Mouse (Mus musculus) hindbrain, embryonic 12.5 days (tissue): Measurements from ENCODE around the gene Gale. TPM values are rescaled to one million over a fixed set of nuclear protein-coding genes. Genes with fewer than 3 reads are reported as not detected.

Experiments
- ATAC-seq: fragments of 200-750 bp; cut with Nextera tagmentation; 2 replicates; pipeline ENCODE4 v1.8.0; 2017; ENCODE audit warnings: moderate TSS enrichment; ENCODE audit not compliant: low FRiP score
- H3K27ac ChIP-seq: fragments of 300-500 bp; sonication (generic); 2 replicates; pipeline ENCODE4 v1.5.1; 2016; ENCODE audit warnings: mild to moderate bottlenecking
- H3K27me3 ChIP-seq: fragments of 300-500 bp; sonication (generic); 2 replicates; pipeline ENCODE4 v1.6.1; 2016; ENCODE audit warnings: mild to moderate bottlenecking
- H3K36me3 ChIP-seq: fragments of 300-500 bp; sonication (generic); 2 replicates; pipeline ENCODE4 v1.6.1; 2016; ENCODE audit warnings: mild to moderate bottlenecking
- H3K4me1 ChIP-seq: fragments of 300-500 bp; sonication (generic); 2 replicates; pipeline ENCODE4 v1.6.1; 2016
- H3K4me2 ChIP-seq: fragments of 300-500 bp; sonication (generic); replicated peaks from 2 replicates; pipeline ENCODE4 v1.6.1; 2016; ENCODE audit warnings: mild to moderate bottlenecking
- H3K4me3 ChIP-seq: fragments of 300-500 bp; sonication (generic); 2 replicates; pipeline ENCODE4 v1.5.1; 2016; ENCODE audit warnings: mild to moderate bottlenecking
- H3K9ac ChIP-seq: fragments of 300-500 bp; sonication (generic); 2 replicates; pipeline ENCODE4 v1.6.1; 2016; ENCODE audit warnings: mild to moderate bottlenecking, moderate library complexity
- H3K9me3 ChIP-seq: fragments of 300-500 bp; sonication (generic); replicated peaks from 2 replicates; pipeline ENCODE4 v1.6.1; 2016; ENCODE audit warnings: mild to moderate bottlenecking
- WGBS: fragments of 180-500 bp; shearing (Covaris S2); methylation state at CpG from one replicate; pipeline ENCODE4 v1.1.7; 2016; 5-methylcytosine and 5-hydroxymethylcytosine counted together
- polyA plus RNA-seq: library from polyadenylated mRNA; unstranded; fragments of >200 nt; fragmentation: Nextera tagmentation; extraction: Ambion mirVana; gene quantifications from 2 replicates; pipeline ENCODE4 v1.2.1, GENCODE M21; 2016

Gene Gale
- polyA plus RNA-seq, 1 experiment from 2014 or later = 35.5 TPM

GRCm38 (mm10) chr4:136004921-136005320 is 41.4 kb downstream of the Gale start:
- Histone ChIP-seq H3K36me3 (peaks cover 75% of the 10 kb centered on the region), H3K27me3 (no peaks in the 10 kb centered on the region), H3K9me3 (no peaks in the 10 kb centered on the region), H3K4me1 (no peaks in the 10 kb centered on the region), H3K27ac (no peak overlapping the region), H3K4me2 (no peak overlapping the region), H3K9ac (no peak overlapping the region), H3K4me3 (no peak overlapping the region)
- 75% methylated on average over 2 of the region's 2 CpGs for WGBS
- ATAC-seq = no peak

GRCm38 (mm10) chr4:136006821-136007220 is 43.3 kb downstream of the Gale start:
- Histone ChIP-seq H3K4me2 (no peak overlapping the region), H3K27me3 (no peaks in the 10 kb centered on the region), H3K9me3 (no peaks in the 10 kb centered on the region), H3K36me3 (peaks cover 91% of the 10 kb centered on the region), H3K4me1 (no peaks in the 10 kb centered on the region), H3K4me3 (no peak overlapping the region), H3K27ac (no peak overlapping the region), H3K9ac (no peak overlapping the region)
- 93% methylated on average over 3 of the region's 3 CpGs for WGBS
- no peak for ATAC-seq

GRCm38 (mm10) chr4:136008782-136009447 is 45.4 kb downstream of the Gale start:
- Histone ChIP-seq H3K27me3 (no peaks in the 10 kb centered on the region), H3K9me3 (no peaks in the 10 kb centered on the region), H3K36me3 (peaks cover 90% of the 10 kb centered on the region), H3K27ac (no peak overlapping the region), H3K4me1 (no peaks in the 10 kb centered on the region), H3K4me2 (no peak overlapping the region), H3K9ac (no peak overlapping the region), H3K4me3 (no peak overlapping the region)
- WGBS = 87% methylated on average over 8 of the region's 8 CpGs
- no peak for ATAC-seq

- H3K4me3 ChIP-seq = no peak overlapping the region
- H3K4me2 ChIP-seq = no peak overlapping the region
- no peaks in the 10 kb centered on the region for H3K27me3 ChIP-seq
- ATAC-seq = no peak
- 92% methylated on average over 4 of the region's 4 CpGs for WGBS
- H3K9me3 ChIP-seq = no peaks in the 10 kb centered on the region
- no peaks in the 10 kb centered on the region for H3K4me1 ChIP-seq
- H3K36me3 ChIP-seq = peaks cover 77% of the 10 kb centered on the region
- H3K27ac ChIP-seq = no peak overlapping the region
- H3K9ac ChIP-seq = no peak overlapping the region
Measured at GRCm38 (mm10) chr4:136010586-136010985, 47.1 kb downstream of the Gale start.

GRCm38 (mm10) chr4:136016059-136016602 is 52.6 kb downstream of the Gale start:
- H3K4me1 ChIP-seq = peaks cover 11% of the 10 kb centered on the region
- H3K4me2 ChIP-seq = no peak overlapping the region
- H3K36me3 ChIP-seq = peaks cover 27% of the 10 kb centered on the region
- H3K27me3 ChIP-seq = no peaks in the 10 kb centered on the region
- no peak overlapping the region for H3K4me3 ChIP-seq
- no peaks in the 10 kb centered on the region for H3K9me3 ChIP-seq
- no peak for ATAC-seq
- H3K9ac ChIP-seq = no peak overlapping the region
- H3K27ac ChIP-seq = no peak overlapping the region
- WGBS = 83% methylated on average over 3 of the region's 3 CpGs

Other genes with a start within 250 kb of the Gale start
- gene Il22ra1, start 235.6 kb upstream of the Gale start, polyA plus RNA-seq = not detected in 2 replicates
- gene Myom3, start 204.0 kb upstream of the Gale start, polyA plus RNA-seq = 0.35 and 1.5 TPM in 2 replicates
- gene Srsf10, start 108.0 kb upstream of the Gale start, polyA plus RNA-seq = 312 and 328 TPM in 2 replicates
- gene Pnrc2, start 89.9 kb upstream of the Gale start, polyA plus RNA-seq = 152 and 154 TPM in 2 replicates
- 0.15 and 0.29 TPM in 2 replicates for gene Cnr2, start 68.3 kb upstream of the Gale start, polyA plus RNA-seq
- 50.2 and 54.1 TPM in 2 replicates for gene Fuca1, start 43.0 kb upstream of the Gale start, polyA plus RNA-seq
- 55.6 and 60.2 TPM in 2 replicates for gene Hmgcl, start 17.3 kb upstream of the Gale start, polyA plus RNA-seq
- gene Lypla2, start 8.9 kb downstream of the Gale start, polyA plus RNA-seq = 153 and 167 TPM in 2 replicates
- gene Pithd1, start 23.5 kb downstream of the Gale start, polyA plus RNA-seq = 58.3 and 59.8 TPM in 2 replicates
- 36.5 and 41.5 TPM in 2 replicates for gene Eloa, start 58.0 kb downstream of the Gale start, polyA plus RNA-seq
- gene Rpl11, start 89.7 kb downstream of the Gale start, polyA plus RNA-seq = 277 and 292 TPM in 2 replicates
- gene Id3, start 179.8 kb downstream of the Gale start, polyA plus RNA-seq = 372 and 426 TPM in 2 replicates
- 7.0 and 7.9 TPM in 2 replicates for gene E2f2, start 208.7 kb downstream of the Gale start, polyA plus RNA-seq
- gene Asap3, start 242.6 kb downstream of the Gale start, polyA plus RNA-seq = 11.6 and 11.8 TPM in 2 replicates